Mouse (Mus musculus) embryonic facial prominence, embryonic 14.5 days (tissue): ENCODE results near the gene Ocrl. TPM values are rescaled to one million over a fixed set of nuclear protein-coding genes. Genes with fewer than 3 reads are reported as not detected.

ENCODE experiments used
- ATAC-seq: fragments of 200-750 bp; cut with Nextera tagmentation; 2 replicates; pipeline ENCODE4 v1.8.0; 2017; ENCODE audit warnings: low read depth, moderate number of reproducible peaks, moderate TSS enrichment
- DNase-seq: peaks from one replicate; pipeline ENCODE4 v3.0.0-alpha.2; 2015; ENCODE audit warnings: low spot score
- H3K27ac ChIP-seq: fragments of 300-500 bp; sonication (generic); replicated peaks from 2 replicates; pipeline ENCODE4 v1.5.1; 2014; ENCODE audit warnings: low read depth, mild to moderate bottlenecking, low read length, moderate library complexity
- H3K27me3 ChIP-seq: fragments of 300-500 bp; sonication (generic); replicated peaks from 2 replicates; pipeline ENCODE4 v1.6.1; 2014; ENCODE audit warnings: low read length; ENCODE audit not compliant: control insufficient read depth, insufficient read depth
- H3K36me3 ChIP-seq: fragments of 300-500 bp; sonication (generic); 2 replicates; pipeline ENCODE4 v1.6.1; 2014; ENCODE audit warnings: low read length, mixed read lengths; ENCODE audit not compliant: control insufficient read depth, insufficient read depth
- H3K4me1 ChIP-seq: fragments of 300-500 bp; sonication (generic); 2 replicates; pipeline ENCODE4 v1.6.1; 2014; ENCODE audit warnings: antibody characterized with exemption, low read length; ENCODE audit not compliant: control insufficient read depth, insufficient read depth
- H3K4me2 ChIP-seq: fragments of 300-500 bp; sonication (generic); 2 replicates; pipeline ENCODE4 v1.6.1; 2014; ENCODE audit warnings: low read depth, mild to moderate bottlenecking, low read length, moderate library complexity, mixed read lengths
- H3K4me3 ChIP-seq: fragments of 300-500 bp; sonication (generic); 2 replicates; pipeline ENCODE4 v1.5.1; 2014; ENCODE audit warnings: low read depth, mild to moderate bottlenecking, low read length
- H3K9ac ChIP-seq: fragments of 300-500 bp; sonication (generic); 2 replicates; pipeline ENCODE4 v1.6.1; 2014; ENCODE audit warnings: low read depth, mild to moderate bottlenecking, low read length, moderate library complexity, mixed read lengths
- H3K9me3 ChIP-seq: fragments of 300-500 bp; sonication (generic); 2 replicates; pipeline ENCODE4 v1.6.1; 2016; ENCODE audit warnings: low read length; ENCODE audit not compliant: control insufficient read depth
- WGBS: fragments of 180-500 bp; shearing (Covaris S2); extraction: QIAGEN DNeasy Blood & Tissue Kit; methylation state at CpG from one replicate; pipeline ENCODE4 v1.1.7; 2014; 5-methylcytosine and 5-hydroxymethylcytosine counted together
- polyA plus RNA-seq: library from polyadenylated mRNA; unstranded; fragments of >200 nt; fragmentation: Nextera tagmentation; extraction: Ambion mirVana; gene quantifications from 2 replicates; pipeline ENCODE4 v1.2.1, GENCODE M21; 2014

Ocrl gene
- polyA plus RNA-seq, 1 experiment from 2014 or later, result 19.6 TPM

- H3K36me3 ChIP-seq, result peaks cover 16% of the 10 kb centered on the region
- H3K27me3 ChIP-seq, result no peaks in the 10 kb centered on the region
- DNase-seq (no peak), ATAC-seq (no peak)
- H3K9ac ChIP-seq, result no peak overlapping the region
- H3K4me3 ChIP-seq, result no peak overlapping the region
- H3K4me2 ChIP-seq, result no peak overlapping the region
- H3K9me3 ChIP-seq, result no peaks in the 10 kb centered on the region
- 85% methylated on average over 3 of the region's 3 CpGs for WGBS
- no peaks in the 10 kb centered on the region for H3K4me1 ChIP-seq
- no peak overlapping the region for H3K27ac ChIP-seq
These were observed 50.4 kb downstream of the Ocrl start for GRCm38 (mm10) chrX:47962579-47962978.

GRCm38 (mm10) chrX:47970371-47970770, 58.2 kb downstream of the Ocrl start:
- no peaks in the 10 kb centered on the region for H3K9me3 ChIP-seq
- ATAC-seq (no peak), DNase-seq (no peak)
- H3K36me3 ChIP-seq, result no peaks in the 10 kb centered on the region
- H3K4me2 ChIP-seq, result no peak overlapping the region
- WGBS, result 89% methylated on average over 4 of the region's 4 CpGs
- H3K27me3 ChIP-seq, result no peaks in the 10 kb centered on the region
- H3K9ac ChIP-seq, result no peak overlapping the region
- no peaks in the 10 kb centered on the region for H3K4me1 ChIP-seq
- H3K27ac ChIP-seq, result no peak overlapping the region
- no peak overlapping the region for H3K4me3 ChIP-seq

- no peak for ATAC-seq
- H3K27me3 ChIP-seq, result no peaks in the 10 kb centered on the region
- H3K27ac ChIP-seq, result no peak overlapping the region
- WGBS, result 81% methylated on average over 3 of the region's 3 CpGs
- H3K9me3 ChIP-seq, result no peaks in the 10 kb centered on the region
- H3K4me1 ChIP-seq, result no peaks in the 10 kb centered on the region
- H3K4me3 ChIP-seq, result no peak overlapping the region
- DNase-seq, result no peak
- H3K36me3 ChIP-seq, result no peaks in the 10 kb centered on the region
- no peak overlapping the region for H3K9ac ChIP-seq
- H3K4me2 ChIP-seq, result no peak overlapping the region
These were observed 58.7 kb downstream of the Ocrl start for GRCm38 (mm10) chrX:47970864-47971263.

- Histone ChIP-seq H3K4me3 (no peak overlapping the region), H3K4me2 (no peak overlapping the region), H3K4me1 (no peaks in the 10 kb centered on the region), H3K27me3 (no peaks in the 10 kb centered on the region), H3K27ac (no peak overlapping the region), H3K36me3 (no peaks in the 10 kb centered on the region), H3K9ac (no peak overlapping the region), H3K9me3 (no peaks in the 10 kb centered on the region)
- no peak for ATAC-seq
- WGBS, result 72% methylated on average over 10 of the region's 10 CpGs
- DNase-seq, result no peak
These were observed 59.4 kb downstream of the Ocrl start for GRCm38 (mm10) chrX:47971366-47972128.

GRCm38 (mm10) chrX:47976551-47976950, 64.4 kb downstream of the Ocrl start:
- Histone ChIP-seq H3K4me1 (no peaks in the 10 kb centered on the region), H3K4me2 (no peak overlapping the region), H3K9me3 (no peaks in the 10 kb centered on the region), H3K27me3 (no peaks in the 10 kb centered on the region), H3K36me3 (no peaks in the 10 kb centered on the region), H3K9ac (no peak overlapping the region), H3K4me3 (no peak overlapping the region), H3K27ac (no peak overlapping the region)
- no peak for ATAC-seq
- 66% methylated on average over 4 of the region's 4 CpGs for WGBS
- DNase-seq, result no peak

- H3K4me1 ChIP-seq, result no peaks in the 10 kb centered on the region
- H3K4me3 ChIP-seq, result no peak overlapping the region
- H3K36me3 ChIP-seq, result no peaks in the 10 kb centered on the region
- H3K9ac ChIP-seq, result no peak overlapping the region
- ATAC-seq, result no peak
- no peak for DNase-seq
- H3K4me2 ChIP-seq, result no peak overlapping the region
- WGBS, result 87% methylated on average over 5 of the region's 5 CpGs
- no peaks in the 10 kb centered on the region for H3K9me3 ChIP-seq
- no peak overlapping the region for H3K27ac ChIP-seq
- no peaks in the 10 kb centered on the region for H3K27me3 ChIP-seq
These were observed 64.9 kb downstream of the Ocrl start for GRCm38 (mm10) chrX:47977078-47977477.

- Histone ChIP-seq H3K4me3 (peak overlapping the region; percentile 21), H3K4me1 (no peaks in the 10 kb centered on the region), H3K27ac (no peak overlapping the region), H3K9ac (no peak overlapping the region), H3K9me3 (no peaks in the 10 kb centered on the region), H3K36me3 (no peaks in the 10 kb centered on the region), H3K4me2 (peak overlapping the region; percentile 41), H3K27me3 (no peaks in the 10 kb centered on the region)
- DNase-seq (peak; percentile 59), ATAC-seq (no peak)
- 21% methylated on average over 19 of the region's 19 CpGs for WGBS
These were observed 72.9 kb downstream of the Ocrl start for GRCm38 (mm10) chrX:47985000-47985619.

GRCm38 (mm10) chrX:47988024-47988423, 75.8 kb downstream of the Ocrl start:
- Histone ChIP-seq H3K4me1 (no peaks in the 10 kb centered on the region), H3K27ac (no peak overlapping the region), H3K9me3 (no peaks in the 10 kb centered on the region), H3K4me3 (no peak overlapping the region), H3K4me2 (no peak overlapping the region), H3K27me3 (no peaks in the 10 kb centered on the region), H3K36me3 (no peaks in the 10 kb centered on the region), H3K9ac (no peak overlapping the region)
- peak; percentile 45 for DNase-seq
- 50% methylated on average over 8 of the region's 8 CpGs for WGBS
- peak; percentile 63 for ATAC-seq

- WGBS, result 22% methylated on average over 8 of the region's 8 CpGs
- no peak overlapping the region for H3K27ac ChIP-seq
- H3K4me3 ChIP-seq, result no peak overlapping the region
- ATAC-seq (no peak), DNase-seq (peak; percentile 68)
- H3K9ac ChIP-seq, result no peak overlapping the region
- H3K9me3 ChIP-seq, result no peaks in the 10 kb centered on the region
- no peaks in the 10 kb centered on the region for H3K27me3 ChIP-seq
- H3K4me1 ChIP-seq, result no peaks in the 10 kb centered on the region
- H3K36me3 ChIP-seq, result no peaks in the 10 kb centered on the region
- peak overlapping the region; percentile 13 for H3K4me2 ChIP-seq
These were observed 80.4 kb downstream of the Ocrl start for GRCm38 (mm10) chrX:47992606-47993005.
